Mouse (Mus musculus) kidney, adult 2 months (tissue): ENCODE measurements around the gene Ptpre.

ENCODE experiments used
- CTCF ChIP-seq: fragments of 200-500 bp; conservative IDR thresholded peaks from 2 replicates; pipeline ENCODE4 v1.5.1; 2011; ENCODE audit warnings: low read depth, mild to moderate bottlenecking, control low read depth, low read length, moderate library complexity, mixed read lengths; ENCODE audit not compliant: insufficient read depth, insufficient read length
- POLR2A ChIP-seq: fragments of 200-500 bp; IDR thresholded peaks from one replicate; pipeline ENCODE4 v1.6.1; 2011; ENCODE audit warnings: low read depth, low read length, control low read depth

- TF ChIP-seq POLR2A: no peak
- no peak for TF ChIP-seq CTCF
Observed at GRCm38 (mm10) chr7:135704251-135704650, 167.0 kb downstream of the Ptpre start.
